10 mouse cellular contexts compared by ENCODE assay signal in the genomic region with DNA sequence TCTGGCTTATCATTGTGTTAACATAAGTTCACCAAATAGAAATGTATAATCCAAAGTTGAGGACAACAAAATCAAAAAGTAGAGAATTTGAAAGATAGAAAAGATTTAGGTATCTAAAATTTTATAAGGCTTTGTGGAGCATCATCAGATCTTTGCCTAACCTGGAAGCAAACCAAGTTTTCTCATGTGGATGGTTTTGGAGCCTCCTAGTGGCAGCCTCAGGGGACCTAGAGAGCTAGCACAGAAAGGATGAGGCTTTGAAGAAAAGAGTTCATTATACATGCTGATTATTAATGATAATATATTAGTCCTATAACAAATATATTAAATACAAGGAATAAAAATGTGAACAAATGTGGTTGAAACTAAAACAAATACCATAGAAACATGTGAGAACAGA.
DNase-seq lines count a peak whose midpoint lies in the region; ATAC-seq lines count a peak whose summit lies in the region.
"Had no signal": no experiment of that assay in that cellular context is flagged by ENCODE, and none has a peak within 500 bp of the region (broad histone marks: within the 10 kb centered on the region; RNA-seq: fewer than 3 reads in every experiment).

No protein-coding gene starts in this region.

- H3K4me2 ChIP-seq in midbrain, embryonic 13.5 days (replicated peaks) = no peak overlapping the region
- H3K4me2 ChIP-seq: embryonic facial prominence, embryonic 15.5 days; stomach, embryonic 15.5 days had no signal

- H3K9me3 ChIP-seq in midbrain, embryonic 10.5 days (replicated peaks) = 0 out of 2 replicates have a peak, but pooled peaks cover 4% of the 10 kb centered on the region
- H3K9me3 ChIP-seq in midbrain, embryonic 13.5 days = no peaks in the 10 kb centered on the region
- H3K9me3 ChIP-seq: embryonic facial prominence, embryonic 15.5 days; stomach, embryonic 15.5 days had no signal

- no peaks in the 10 kb centered on the region for H3K36me3 ChIP-seq in midbrain, embryonic 10.5 days
- no peaks in the 10 kb centered on the region for H3K36me3 ChIP-seq in midbrain, embryonic 13.5 days
- H3K36me3 ChIP-seq: stomach, embryonic 15.5 days had no signal

- DNase-seq in adrenal gland, adult (ENCODE audit: inconsistent age in 2 of 2, low spot score in 1 of 2) = peak; percentile 19 to 69
- DNase-seq in adrenal gland, adult 8-10 months = no peak
- peak; percentile 13 for DNase-seq in midbrain, embryonic 10.5 days (ENCODE audit: low spot score)
- peak; percentile 5 to 9 for DNase-seq in cerebellum, postnatal 36 days
- DNase-seq in layer of hippocampus, adult 11-12 months (ENCODE audit: low spot score) = peak; percentile 39
- peak; percentile 64 for DNase-seq in lung, postnatal 36 days
- no peak for DNase-seq in gastrocnemius, postnatal 25 days

- no peak for ATAC-seq in midbrain, embryonic 13.5 days

- H3K27me3 ChIP-seq in midbrain, embryonic 10.5 days (ENCODE audit: low read depth, poor library complexity, severe bottlenecking) = no peaks in the 10 kb centered on the region
- H3K27me3 ChIP-seq in midbrain, embryonic 13.5 days = no peaks in the 10 kb centered on the region
- H3K27me3 ChIP-seq: embryonic facial prominence, embryonic 15.5 days; stomach, embryonic 15.5 days had no signal

- no peak overlapping the region for H3K27ac ChIP-seq in midbrain, embryonic 10.5 days (replicated peaks)
- no peak overlapping the region for H3K27ac ChIP-seq in midbrain, embryonic 13.5 days
- H3K27ac ChIP-seq: embryonic facial prominence, embryonic 15.5 days; stomach, embryonic 15.5 days had no signal

- no peak overlapping the region for H3K4me3 ChIP-seq in midbrain, embryonic 10.5 days
- no peak overlapping the region for H3K4me3 ChIP-seq in midbrain, embryonic 13.5 days (replicated peaks)
- H3K4me3 ChIP-seq: embryonic facial prominence, embryonic 15.5 days; stomach, embryonic 15.5 days had no signal

- H3K4me1 ChIP-seq in midbrain, embryonic 10.5 days = no peaks in the 10 kb centered on the region
- H3K4me1 ChIP-seq in midbrain, embryonic 13.5 days (replicated peaks) = no peaks in the 10 kb centered on the region
- H3K4me1 ChIP-seq: embryonic facial prominence, embryonic 15.5 days; stomach, embryonic 15.5 days had no signal

- H3K9ac ChIP-seq in midbrain, embryonic 13.5 days (replicated peaks) = no peak overlapping the region
- H3K9ac ChIP-seq: embryonic facial prominence, embryonic 15.5 days; stomach, embryonic 15.5 days had no signal

Comparison
In these comparisons a context has a peak if more than half of its experiments do, and no peak if none do; other contexts are left out.
1. DNase-seq: peak in adrenal gland, adult (2 of 2), midbrain, embryonic 10.5 days (single experiment), cerebellum, postnatal 36 days (2 of 2), layer of hippocampus, adult 11-12 months (single experiment) and lung, postnatal 36 days (single experiment); none in adrenal gland, adult 8-10 months (single experiment) and gastrocnemius, postnatal 25 days (single experiment).